ENCODE assay signal across 11 mouse cellular contexts in genomic region chr17:50506861-50507321, GRCm38 (mm10). TPM values are rescaled to one million over a fixed set of nuclear protein-coding genes. Genes with fewer than 3 reads are reported as not detected.
DNase-seq lines count a peak whose midpoint lies in the region; ATAC-seq lines count a peak whose summit lies in the region.
"Had no signal": no experiment of that assay in that cellular context is flagged by ENCODE, and none has a peak within 500 bp of the region (broad histone marks: within the 10 kb centered on the region; RNA-seq: fewer than 3 reads in every experiment).

No protein-coding gene starts in this region.

- ATAC-seq in erythroblast, adult 5-6 weeks (replicated peaks; ENCODE audit: low FRiP score, poor library complexity, severe bottlenecking) = peak; percentile 52
- no peak for ATAC-seq in monocyte, adult 5-6 weeks (replicated peaks; ENCODE audit: insufficient number of reproducible peaks, low FRiP score, low TSS enrichment, poor library complexity, severe bottlenecking)
- ATAC-seq: CD4-positive, CD25-positive, alpha-beta regulatory T cell, adult 4 months; liver, embryonic 12.5 days had no signal

- intact Hi-C loops in heart, postnatal 14 days (cut with DNase I) = loop anchor here (5.0 kb wide), 5 partner anchors 90 to 290 kb away; no protein-coding TSS in a partner anchor

- DNase-seq in heart, adult 11 months = peak; percentile 92
- DNase-seq in heart, postnatal 14 days = no peak
- peak; percentile 54 for DNase-seq in adrenal gland, postnatal 14 days
- peak; percentile 44 for DNase-seq in cerebellum, adult 11-12 months
- DNase-seq in right cerebral cortex, adult 2 months (ENCODE audit: low spot score in 2 of 2) = no peak
- DNase-seq: lung, postnatal 10 days; thymus, postnatal 14 days had no signal

RNA-seq across cellular contexts. Expression of gene Plcl2, which starts 2.3 kb away (rescaled TPM):
- total RNA-seq in heart, postnatal 14 days (2021) = 10 to 100 TPM in 1 of 2 experiments, 1 to 10 TPM in 1; 9.9 to 10.6 TPM
- total RNA-seq in adrenal gland, postnatal 14 days (2021) = 53.1 and 57.6 TPM in 2 replicates
- total RNA-seq in erythroblast, adult 5-6 weeks (2015; ENCODE audit: low replicate concordance) = 97.0 and 109 TPM in 2 replicates
- total RNA-seq in erythroblast, adult 5-6 weeks (2017; ENCODE audit: low replicate concordance) = 129 and 135 TPM in 2 replicates
- 49.4 to 60.9 TPM (median 59.0 TPM) in 3 replicates for total RNA-seq in monocyte, adult 5-6 weeks (2017)

Comparison
In these comparisons a context has a peak if more than half of its experiments do, and no peak if none do; other contexts are left out.
1. DNase-seq: peak in heart, adult 11 months (single experiment), adrenal gland, postnatal 14 days (single experiment) and cerebellum, adult 11-12 months (single experiment); none in heart, postnatal 14 days (0 of 2) and right cerebral cortex, adult 2 months (0 of 2).